Mouse (Mus musculus): ENCODE data around the gene Olfr449.

Gene Olfr449

GRCm38 (mm10) chr6:42834084-42834483 is at the start of gene Olfr449:
TSS of gene Olfr449 (plus strand) at chr6:42834384.
- no peak for DNase-seq (ENCODE audit: low spot score)

DNA sequence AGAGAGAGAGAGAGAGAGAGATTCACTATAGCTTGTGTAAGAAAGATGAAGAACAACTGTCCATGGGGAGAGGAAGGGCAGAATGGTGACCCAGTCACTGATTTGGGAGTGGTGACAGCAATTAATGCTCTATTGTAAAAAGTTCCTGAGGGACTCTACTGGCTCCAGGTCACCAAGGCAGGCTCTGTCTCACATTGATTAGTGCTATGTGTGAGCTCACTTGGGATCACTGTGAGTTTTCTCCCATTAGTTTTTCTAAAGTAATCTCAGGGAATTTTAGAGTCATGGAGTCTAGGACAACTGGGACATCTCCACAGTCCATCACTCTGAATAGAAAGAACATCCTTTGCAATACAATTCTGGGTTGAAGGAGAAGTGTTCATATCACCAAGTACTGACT is 49.4 kb upstream of the Olfr449 start, which contains the start of gene Olfr452:
TSS of gene Olfr452 (plus strand) at position 301 of the 400 bp plus-strand sequence.
- no peak for DNase-seq (ENCODE audit: low spot score)

DNA sequence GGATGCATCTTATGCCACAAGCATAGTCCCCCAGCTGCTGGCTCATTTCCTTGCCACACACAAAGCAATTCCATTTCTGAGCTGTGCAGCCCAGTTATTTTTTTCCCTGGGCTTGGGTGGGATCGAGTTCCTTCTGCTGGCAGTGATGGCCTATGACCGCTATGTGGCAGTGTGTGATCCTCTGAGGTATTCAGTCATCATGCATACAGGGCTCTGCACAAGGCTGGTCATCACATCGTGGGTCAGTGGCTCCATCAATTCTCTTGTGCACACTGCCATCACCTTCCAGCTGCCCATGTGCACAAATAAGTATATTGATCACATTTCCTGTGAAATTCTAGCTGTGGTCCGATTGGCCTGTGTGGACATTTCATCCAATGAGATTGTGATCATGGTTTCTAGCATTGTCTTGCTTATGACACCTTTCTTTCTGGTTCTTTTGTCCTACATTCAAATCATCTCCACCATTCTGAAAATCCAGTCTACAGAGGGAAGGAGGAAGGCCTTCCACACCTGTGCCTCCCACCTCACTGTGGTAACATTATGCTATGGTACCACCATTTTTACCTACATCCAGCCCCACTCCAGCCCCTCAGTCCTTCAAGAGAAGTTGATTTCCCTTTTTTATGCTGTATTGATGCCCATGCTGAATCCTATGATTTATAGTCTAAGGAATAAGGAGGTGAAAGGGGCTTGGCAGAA is 43.8 kb upstream of the Olfr449 start:
- DNase-seq (ENCODE audit: low spot score), result no peak

- no peak for DNase-seq (ENCODE audit: low spot score)
These were observed 43.1 kb upstream of the Olfr449 start for GRCm38 (mm10) chr6:42790949-42791556.

- no peak for DNase-seq (ENCODE audit: low spot score)
These were observed 39.2 kb upstream of the Olfr449 start for GRCm38 (mm10) chr6:42794982-42795381.

GRCm38 (mm10) chr6:42811639-42812038 is 22.5 kb upstream of the Olfr449 start, which contains the start of gene Olfr450:
TSS of gene Olfr450 (plus strand) at chr6:42811939.
- DNase-seq (ENCODE audit: low spot score), result no peak

- no peak for DNase-seq (ENCODE audit: low spot score)
These were observed 26.1 kb downstream of the Olfr449 start for GRCm38 (mm10) chr6:42860222-42860819.

DNA sequence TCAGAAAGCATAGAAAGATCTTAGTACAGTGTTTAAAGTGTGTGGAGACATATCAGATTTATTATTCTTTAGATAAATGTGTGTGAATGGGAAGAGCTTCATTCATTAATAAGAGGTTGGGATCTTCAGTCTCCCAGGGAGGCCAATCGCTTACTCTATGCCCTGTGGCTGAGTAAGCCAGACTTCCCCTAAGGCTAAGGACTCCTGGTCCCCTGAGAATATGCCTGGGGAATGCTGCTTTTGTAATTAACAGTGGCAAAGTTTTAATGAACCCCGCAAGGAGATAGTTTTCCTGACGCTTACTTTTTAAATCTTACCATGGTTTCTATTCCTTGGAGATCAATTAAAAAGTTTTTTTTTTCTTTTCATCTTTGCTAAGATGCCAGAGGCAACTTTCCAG is 35.5 kb downstream of the Olfr449 start:
- no peak for DNase-seq (ENCODE audit: low spot score)

- DNase-seq (ENCODE audit: low spot score), result no peak
These were observed 42.1 kb downstream of the Olfr449 start for GRCm38 (mm10) chr6:42876323-42876722.
